Mouse (Mus musculus) olfactory bulb, adult 2 months (tissue): ENCODE results near the gene Cpn1.

Source experiments
- CTCF ChIP-seq: fragments of 200-500 bp; IDR thresholded peaks from 2 replicates; pipeline ENCODE4 v1.5.1; 2012; ENCODE audit warnings: low read depth, mild to moderate bottlenecking, low read length, moderate library complexity; ENCODE audit not compliant: insufficient read depth
- POLR2A ChIP-seq: fragments of 200-500 bp; IDR thresholded peaks from 2 replicates; pipeline ENCODE4 v1.6.1; 2012; ENCODE audit warnings: mild to moderate bottlenecking, low read depth, low read length, moderate library complexity; ENCODE audit not compliant: insufficient read depth

- TF ChIP-seq POLR2A = no peak
- TF ChIP-seq CTCF = no peak
Observed at GRCm38 (mm10) chr19:43961185-43961584, 25.2 kb downstream of the Cpn1 start.
